Mouse (Mus musculus) induced T-regulatory cell, adult 2 months (primary cell): ENCODE results near the gene Osbpl6.

ENCODE experiments used
- DNase-seq: peaks from one replicate; pipeline ENCODE4 v3.0.0-alpha.2; 2012; ENCODE audit warnings: low read depth

The Osbpl6 gene

DNA sequence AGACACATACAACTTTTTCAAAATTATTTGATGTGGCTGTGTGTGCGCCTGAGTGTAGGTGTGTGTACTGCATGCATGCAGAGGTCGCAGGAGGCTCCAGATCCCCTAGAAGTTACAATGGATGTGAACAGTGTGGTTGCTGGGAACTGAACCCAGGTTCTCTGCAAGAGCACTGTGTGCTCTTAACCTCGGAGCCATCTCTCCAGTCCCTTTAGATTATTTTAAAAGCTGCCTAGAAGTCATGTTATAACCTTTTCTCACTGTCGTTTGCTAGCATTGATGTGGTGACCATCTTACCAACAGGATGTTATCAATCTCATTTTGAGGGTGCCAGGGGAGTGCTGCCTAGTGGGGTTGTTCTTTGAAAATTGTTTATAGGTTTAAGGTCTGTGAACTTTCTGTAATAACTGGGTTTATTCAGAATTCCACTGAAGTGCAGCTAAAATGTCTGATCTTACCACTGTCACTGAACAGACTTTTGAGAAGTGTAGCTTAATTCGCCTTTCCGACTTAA lies 15.2 kb downstream of the Osbpl6 start:
- no peak for DNase-seq

DNA sequence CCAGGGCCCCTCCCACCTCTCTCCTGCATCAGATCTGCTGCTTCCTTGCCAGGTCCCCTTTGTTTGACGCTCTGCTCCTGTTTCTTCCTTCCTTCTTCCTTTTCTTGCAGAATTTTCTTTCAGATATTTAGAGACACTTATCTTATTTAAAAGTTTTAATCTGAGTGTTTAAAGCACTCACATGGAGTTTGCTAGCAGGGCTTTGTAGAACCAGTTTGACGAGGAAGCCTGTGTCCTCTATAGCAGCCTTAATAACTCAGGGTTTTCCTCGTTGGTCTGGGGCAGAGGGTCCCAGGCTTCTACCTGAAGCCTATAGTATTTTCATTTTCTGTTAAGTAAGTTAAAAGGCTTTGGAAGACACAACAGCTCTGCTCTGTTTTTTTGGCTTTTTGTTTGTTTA lies 20.5 kb downstream of the Osbpl6 start:
- no peak for DNase-seq

DNA sequence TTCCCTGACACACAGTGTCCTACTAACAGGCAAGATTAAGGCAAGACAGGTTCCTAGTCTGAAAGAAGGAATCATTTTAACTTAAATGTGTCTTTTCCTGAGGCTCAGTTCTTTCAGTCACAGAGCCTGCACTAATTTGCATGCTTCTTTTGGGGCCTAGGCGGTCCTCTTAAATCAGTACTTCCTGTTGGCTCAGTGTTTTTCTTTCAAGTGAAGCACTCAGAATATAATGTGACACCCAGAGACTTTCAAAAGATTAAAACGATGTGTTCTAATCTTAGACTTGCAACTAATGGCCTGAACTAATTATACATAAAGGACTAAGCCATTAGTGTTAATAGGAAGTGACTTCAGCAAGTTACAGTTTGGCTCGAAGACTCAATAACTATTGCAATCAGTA lies 23.0 kb downstream of the Osbpl6 start:
- no peak for DNase-seq

DNA sequence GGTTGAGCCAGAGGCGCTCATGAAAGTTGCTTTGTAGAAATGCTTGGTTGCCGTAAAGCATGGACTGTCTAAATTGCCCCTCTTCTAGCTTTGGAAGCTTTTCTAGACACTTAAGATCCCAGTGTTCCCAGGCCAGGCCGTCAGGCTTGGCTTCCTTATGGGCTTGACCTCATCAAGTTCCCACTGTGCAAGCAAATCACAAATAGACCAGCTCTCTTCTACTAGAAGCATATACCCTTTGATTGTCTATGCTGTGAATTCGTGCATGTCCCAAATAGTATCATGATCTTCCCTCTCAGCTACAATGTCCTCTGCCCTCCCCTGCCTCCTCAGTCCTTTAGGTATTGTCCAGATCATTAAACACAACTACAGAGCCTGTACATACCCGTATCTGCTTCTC lies 23.5 kb downstream of the Osbpl6 start:
- no peak for DNase-seq

DNA sequence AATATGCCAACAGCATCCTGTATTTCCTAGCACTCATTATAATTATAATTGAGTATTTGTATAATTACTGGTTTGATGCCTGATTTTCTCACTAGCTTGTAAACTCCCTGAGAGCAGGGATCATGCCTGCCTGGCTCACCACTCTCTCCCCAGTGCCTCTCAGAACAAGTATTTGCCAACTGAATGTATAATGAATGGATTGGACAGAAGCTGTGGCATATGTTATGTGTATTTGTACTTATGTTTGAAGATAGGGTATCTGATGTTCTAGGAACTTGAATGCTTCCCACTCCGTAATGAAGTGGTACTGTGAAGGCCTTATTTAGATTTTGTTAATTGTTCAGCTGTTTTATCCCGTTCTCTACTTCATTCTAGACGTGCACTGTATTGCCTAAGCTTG lies 24.2 kb downstream of the Osbpl6 start:
- no peak for DNase-seq

DNA sequence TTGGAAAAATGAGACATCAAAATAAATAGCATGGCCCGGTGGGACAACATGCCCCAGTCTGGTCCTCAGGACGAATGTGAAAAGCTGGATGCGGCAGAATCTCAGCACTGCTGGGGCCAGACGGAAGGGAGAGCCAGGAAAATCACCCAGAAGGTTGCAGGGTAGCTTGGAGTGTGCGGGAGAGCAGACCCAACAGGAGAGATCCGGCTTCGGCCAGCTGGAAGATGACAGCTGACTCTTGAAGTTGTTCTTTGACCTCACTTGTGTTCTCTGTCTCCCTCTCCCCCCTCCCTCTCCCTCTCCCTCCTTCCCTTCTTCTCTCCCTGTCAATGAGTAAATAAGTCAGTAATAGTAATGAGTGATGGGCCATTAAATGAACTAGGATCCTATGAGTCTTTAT lies 27.9 kb downstream of the Osbpl6 start:
- no peak for DNase-seq

DNA sequence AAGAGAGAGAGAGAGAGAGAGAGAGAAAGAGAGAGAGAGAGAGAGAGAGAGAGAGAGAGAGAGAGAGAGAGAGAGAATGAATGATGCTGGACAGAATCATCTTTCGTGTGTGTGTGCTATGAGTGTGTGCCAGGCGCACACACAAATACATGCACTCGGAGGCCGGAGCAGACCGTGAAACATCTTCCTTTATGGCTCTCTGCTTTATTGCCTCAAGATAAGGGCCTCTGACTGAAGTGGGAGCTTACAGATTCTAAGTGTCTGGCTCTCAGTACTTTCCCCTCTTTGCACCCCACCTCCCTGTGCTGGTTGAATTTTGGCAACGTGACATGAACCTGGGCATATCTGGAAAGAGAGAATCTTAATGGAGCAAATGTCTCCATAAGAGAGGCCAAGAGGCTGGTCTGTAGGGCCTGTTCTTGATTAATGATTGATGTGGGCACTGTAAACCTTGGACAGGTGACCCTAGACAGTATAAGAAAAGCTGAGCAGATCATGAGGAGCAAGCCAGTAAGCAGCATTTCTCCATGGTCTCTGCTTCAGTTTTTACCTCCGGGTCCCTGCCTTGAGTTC lies 29.4 kb downstream of the Osbpl6 start:
- no peak for DNase-seq

DNA sequence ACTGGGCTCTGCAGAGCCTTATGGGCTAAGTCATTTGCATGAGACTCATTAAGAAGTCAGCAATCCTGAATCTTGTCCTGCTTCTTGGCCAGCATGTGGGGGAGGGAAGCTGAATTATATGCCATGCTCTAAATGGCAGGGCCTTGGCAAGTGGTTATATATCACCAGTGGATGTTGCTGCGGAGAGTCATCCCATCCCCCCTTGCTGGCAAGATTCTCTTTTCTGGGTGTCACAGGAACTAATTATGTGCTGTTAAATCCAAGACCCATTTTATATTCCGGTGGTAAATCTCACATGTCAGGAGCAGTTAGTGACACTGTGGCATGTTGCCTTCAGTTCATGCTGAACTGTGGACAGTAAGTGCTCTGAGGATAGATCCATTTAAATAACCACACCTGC lies 31.1 kb downstream of the Osbpl6 start:
- no peak for DNase-seq

DNA sequence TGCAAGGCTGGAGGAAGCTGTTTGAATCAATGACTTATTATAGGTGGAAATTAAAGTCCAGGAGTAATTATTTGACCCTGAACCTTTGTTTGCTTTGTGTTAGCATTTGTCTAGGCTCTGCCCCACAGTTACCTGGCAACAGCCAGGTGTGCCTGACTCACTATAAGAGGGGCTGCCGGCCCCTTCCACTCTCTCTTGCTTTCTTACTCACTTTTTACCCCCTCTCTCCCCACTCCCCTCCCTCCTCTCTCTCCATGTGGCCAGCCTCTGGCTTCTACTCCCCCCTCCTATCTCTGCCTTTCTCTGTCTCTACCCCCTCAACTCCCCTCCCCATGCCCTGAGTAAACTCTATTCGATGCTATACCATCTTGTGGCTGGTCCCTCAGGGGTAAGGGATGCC lies 33.2 kb downstream of the Osbpl6 start:
- DNase-seq, result no peak

DNA sequence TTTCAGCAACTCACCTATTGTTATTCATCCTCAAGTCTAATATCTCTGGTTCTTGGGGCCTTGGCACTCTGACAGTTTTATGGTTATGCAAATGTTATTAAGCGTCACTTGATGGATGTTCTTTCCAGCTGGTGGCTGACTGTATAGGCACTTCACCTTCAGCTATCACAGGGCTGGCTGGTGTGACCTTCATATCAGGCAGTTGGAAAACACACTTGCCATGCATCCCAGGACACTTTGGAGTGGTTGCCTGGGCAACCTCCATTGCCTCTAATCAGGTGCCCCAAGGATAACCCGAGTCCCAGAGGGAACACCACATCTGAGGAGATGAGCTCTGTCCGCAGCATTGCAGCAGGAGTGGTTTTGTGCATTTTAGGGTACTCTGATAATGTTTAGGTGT lies 35.8 kb downstream of the Osbpl6 start:
- DNase-seq, result no peak

DNA sequence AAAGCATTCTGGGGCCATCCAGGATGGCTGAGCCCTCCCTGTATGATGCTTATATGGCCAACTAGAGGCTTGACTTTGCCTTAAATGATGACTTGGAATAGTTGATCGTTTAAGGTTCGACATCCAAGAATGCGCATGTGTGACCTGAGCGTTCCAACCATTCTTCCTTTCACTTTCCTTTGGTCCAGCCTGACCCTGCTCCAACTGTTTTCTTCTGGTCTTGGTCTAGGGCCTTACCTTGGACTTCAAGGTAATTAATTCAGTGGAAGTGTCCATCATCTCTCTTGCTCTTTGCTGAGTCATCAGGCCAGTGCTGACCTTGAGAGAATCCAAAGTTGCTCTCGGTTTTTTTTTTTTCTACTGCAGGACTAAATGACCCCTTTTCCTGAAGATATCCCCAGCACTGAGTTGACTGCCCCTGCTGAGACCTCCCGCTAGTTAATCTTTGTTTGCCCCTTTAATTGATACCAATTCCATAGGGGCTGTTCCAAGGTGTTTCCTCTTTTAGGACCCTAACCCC lies 43.6 kb downstream of the Osbpl6 start:
- DNase-seq, result no peak

DNA sequence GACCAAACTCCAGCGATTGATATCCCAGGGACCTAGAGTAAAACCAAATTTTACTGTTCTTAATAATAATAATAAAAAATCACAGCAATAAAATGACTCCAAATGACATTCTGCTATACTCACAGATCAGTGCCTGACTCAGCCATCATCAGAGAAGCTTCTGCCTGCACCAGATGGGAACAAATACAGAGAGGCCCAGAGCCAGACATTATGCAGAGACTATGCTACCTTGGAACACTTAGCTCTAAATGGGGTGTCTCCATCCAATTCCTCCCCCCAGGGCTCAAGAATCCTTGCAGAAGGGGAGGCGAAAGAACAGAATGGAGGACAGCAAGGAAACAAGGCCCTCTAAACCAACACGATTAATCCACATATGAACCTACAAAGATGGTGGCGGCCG lies 60.4 kb downstream of the Osbpl6 start:
- DNase-seq, result no peak

DNA sequence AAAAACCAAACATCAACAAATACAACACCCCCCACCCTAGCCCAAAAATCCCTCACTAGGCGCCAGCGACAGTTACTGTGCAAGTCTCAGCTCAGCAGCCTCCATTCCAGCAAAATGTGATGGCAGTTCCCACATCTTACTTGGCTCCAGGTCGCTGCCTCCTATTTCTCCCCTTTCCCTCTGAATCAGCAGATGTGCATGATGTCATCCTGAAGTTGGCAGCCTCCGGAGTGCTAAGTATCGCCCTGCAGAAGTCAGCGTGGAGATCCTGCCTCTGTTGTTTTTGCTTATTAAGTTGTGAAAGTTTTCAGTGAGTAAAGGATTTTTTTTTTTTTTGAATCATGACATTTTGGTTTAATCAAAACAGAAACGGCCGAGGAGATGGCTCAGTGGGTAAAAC lies 61.9 kb downstream of the Osbpl6 start:
- DNase-seq, result no peak

DNA sequence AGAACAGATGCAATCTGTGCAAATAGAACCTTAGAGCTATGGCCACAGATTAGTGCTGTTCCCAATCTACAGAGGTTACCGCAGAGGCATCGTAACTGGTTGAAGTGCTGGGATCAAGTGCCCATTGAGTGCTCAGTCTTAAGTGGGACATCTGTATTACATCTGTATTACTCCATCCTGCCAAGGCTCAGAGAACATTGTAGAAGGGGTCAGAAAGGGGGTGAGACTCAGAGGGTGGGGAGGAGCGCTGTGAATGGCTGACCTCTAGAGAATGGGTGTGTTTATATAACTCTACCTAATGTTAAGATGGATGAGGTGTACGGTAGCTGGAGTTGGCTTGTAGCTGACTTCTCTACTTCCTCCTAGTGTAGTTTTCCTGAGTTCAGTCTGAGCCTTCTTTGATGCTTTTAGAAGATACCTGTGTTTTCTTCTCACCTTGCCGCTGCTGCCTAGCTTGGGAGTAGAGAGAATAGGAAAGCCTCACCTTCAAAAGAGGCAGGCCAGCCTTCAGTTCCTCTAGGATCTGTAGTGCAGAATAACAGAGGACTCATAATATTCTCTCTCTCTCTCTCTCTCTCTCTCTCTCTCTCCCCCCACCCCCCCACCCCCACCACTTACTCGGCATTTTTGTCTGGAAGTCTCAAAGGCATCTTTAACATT lies 62.9 kb downstream of the Osbpl6 start:
- no peak for DNase-seq

DNA sequence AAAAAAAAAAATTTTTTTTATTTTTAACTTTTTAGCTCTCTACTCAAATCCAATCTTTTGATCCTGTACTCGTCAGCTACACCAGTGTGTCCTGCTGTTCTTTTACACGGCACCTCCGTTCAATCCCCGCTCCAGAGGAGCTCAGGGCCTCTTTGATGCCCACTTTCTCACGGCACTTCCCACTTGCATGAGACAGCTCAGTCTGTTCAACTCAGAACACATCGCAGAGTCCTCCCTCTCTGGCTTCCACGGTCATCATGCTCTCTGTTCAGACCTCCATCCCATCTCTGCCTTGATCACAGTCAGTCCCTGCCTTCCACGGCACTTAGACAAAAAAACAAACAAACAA lies 63.4 kb downstream of the Osbpl6 start:
- no peak for DNase-seq

DNA sequence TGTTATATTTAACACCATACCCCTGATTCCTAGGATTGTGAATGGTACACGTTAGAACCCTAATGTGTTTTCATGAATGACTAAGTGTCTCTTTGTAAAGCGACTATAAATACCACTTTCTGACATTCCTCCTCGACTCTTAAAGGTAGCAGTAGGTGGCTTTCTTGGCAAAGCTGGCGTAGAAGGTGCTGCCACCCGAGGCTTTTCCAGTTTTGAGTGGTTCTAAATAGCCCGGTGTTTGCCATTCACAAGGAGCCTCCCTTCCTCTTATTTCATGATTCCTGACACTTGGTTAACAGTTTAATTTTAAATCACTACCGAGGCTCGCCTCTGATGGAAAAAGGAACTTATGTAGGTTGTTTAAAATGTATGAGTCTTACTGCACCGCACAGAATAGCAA lies 64.1 kb downstream of the Osbpl6 start:
- no peak for DNase-seq

DNA sequence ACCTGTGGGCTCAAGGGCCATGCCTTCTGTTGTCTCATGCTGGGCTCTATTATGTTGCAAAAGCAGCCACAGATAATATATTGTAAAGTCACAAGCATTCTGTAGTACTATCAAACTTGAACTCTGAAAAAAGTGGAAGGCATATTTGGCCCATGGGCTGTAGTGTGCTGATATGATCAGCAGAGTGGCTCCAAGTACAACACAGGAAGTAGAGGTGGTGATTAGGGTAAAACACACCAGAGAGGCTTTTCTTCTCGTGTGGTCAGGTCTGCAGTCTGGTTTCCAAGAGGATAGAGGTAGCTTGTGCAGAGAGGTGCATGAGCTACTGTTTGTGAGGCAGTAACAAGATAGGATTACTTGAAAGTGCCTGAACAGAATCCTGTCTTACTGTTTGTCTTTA lies 69.5 kb downstream of the Osbpl6 start:
- no peak for DNase-seq

DNA sequence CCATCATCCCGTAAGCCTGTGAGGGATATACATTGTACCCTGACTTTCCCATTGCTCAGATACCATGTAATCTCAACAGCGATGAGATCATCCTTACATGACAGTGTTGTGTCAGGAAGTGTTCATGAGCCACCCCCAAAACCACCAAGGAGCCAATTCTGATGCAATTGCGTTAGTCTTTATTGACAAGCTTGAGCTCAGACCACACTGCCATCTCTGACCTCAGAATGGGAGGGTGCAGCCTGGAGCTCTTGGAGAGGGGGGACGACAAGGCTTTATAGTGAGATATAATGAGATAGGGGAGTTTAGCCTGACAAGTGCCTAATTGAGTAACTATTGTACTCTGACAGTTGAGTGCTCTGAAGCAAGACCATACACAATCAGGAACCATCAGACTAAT lies 82.5 kb downstream of the Osbpl6 start:
- DNase-seq, result no peak

DNA sequence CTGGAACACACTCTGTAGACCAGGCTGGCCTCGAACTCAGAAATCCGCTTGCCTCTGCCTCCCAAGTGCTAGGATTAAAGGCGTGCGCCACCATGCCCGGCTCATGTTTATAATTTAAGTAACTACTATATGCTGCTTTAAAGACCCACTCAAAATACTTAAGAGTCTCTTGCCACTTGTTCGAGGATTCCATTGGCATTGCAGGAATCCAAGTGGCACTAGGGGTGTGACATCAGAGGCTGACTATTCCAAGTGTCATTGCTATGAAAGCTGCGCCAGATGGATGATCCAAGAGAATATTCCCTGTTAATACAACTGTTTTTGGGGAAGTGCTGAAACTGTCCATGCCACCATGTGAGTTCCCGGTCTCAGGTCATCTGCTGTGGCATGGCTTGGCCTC lies 83.9 kb downstream of the Osbpl6 start:
- DNase-seq, result no peak

DNA sequence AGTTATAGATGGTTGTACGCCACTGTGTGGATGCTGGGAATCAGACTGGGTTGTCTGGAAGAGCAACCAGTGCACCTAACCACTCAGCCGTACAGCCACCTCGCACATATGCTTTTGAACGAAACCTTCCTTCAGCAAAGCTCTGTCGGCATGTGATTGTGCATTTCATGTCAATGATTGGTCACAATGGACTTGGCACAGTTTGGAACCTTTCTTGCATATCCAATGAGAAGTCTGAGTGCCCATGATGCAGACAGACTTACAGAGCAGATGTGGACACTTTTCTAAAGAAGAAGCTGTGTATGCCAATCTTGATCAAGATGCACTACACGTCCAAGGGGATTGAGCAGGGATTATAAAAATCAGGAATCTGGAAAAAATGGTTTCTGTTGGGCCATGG lies 85.1 kb downstream of the Osbpl6 start:
- no peak for DNase-seq

DNA sequence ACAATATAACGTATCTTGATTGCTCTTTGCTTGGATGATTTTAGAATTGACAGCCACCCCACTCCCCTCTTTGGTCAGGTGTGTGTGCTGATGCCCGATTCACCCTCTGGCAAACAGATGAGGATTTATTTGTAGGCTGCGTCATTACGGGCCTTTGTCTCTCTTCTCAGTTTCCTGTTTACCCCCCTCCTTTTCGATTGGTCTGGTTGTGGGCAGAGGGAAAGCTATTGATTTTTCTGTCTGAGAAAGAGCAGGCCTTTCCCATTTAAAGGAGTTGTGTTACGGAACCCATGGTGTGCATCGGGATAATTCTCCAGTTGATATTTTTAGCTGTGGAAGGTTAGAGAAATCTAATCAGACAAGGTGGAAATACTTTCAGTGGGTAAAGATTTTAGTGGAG lies 85.9 kb downstream of the Osbpl6 start:
- DNase-seq, result no peak

DNA sequence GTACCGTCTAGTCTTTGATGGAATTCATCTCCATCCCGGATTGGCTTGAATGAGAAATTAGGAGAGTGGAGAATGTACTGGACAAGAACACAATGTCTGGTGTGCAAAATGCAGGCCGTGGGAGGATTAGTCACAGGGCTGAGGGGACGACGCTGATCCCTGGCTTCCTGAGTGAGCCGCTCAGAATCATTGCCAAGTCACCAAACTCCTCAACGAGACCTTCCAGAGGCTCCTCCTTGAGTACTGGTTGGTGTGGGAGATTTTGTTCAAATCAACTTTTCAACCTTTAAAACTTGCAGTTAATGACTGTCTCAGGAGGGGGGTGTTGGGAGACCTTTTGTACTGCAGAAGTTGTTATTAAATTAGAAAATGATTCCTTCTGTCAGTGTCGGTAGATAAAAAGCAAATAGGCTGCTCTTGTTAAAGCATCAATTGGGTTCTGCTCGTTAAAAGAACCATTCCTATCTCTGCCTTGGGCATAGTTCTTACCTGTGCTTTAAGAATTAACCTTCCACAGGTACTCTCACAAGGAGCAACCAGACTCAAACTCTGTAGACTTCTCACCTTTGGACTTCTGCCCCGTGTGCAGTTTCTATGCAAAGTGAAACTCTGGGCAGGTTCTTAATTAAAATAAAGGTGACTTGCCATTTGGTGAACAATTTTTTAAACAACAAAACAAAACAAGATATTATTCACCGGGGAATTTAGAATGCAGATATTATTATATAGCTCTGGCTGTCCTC lies 89.9 kb downstream of the Osbpl6 start:
- no peak for DNase-seq

DNA sequence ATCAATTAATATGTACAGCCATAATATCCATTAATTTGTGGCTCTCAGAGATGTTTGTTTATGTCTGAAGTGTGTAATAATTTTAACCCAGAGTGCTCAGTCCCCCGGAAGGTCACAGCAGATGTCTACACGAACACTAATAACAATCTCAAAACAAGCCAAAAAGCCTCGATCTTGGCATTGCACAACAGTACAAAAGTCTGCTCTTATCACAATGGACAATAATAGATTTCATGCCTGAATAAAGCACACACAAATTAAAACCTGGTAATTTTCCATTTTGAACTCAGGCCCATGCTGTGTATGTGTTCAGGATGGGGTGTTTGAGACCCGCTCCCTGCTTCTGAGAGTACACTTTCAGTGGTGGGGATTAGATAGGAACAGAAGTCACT lies 90.4 kb downstream of the Osbpl6 start:
- no peak for DNase-seq
